Mouse (Mus musculus) heart, postnatal 36 days (tissue): ENCODE results near the gene Psat1. TPM values are rescaled to one million over a fixed set of nuclear protein-coding genes. Genes with fewer than 3 reads are reported as not detected.

Experiments
- DNase-seq, 2 experiments: peaks; one replicate each; pipeline ENCODE4 v3.0.0; 2021 to 2022
- intact Hi-C: fragments of 180-260 bp; cut with DNase I; formaldehyde crosslinking; loops from one replicate; pipeline ENCODE4 v1.15.1; 2025
- total RNA-seq, 2 experiments: library from RNA; stranded (reverse); gene quantifications; 2 replicates each; pipeline ENCODE4 v1.2.3; 2021

Gene Psat1
- total RNA-seq = 1 to 10 TPM; 4.2 to 6.2 TPM

DNA sequence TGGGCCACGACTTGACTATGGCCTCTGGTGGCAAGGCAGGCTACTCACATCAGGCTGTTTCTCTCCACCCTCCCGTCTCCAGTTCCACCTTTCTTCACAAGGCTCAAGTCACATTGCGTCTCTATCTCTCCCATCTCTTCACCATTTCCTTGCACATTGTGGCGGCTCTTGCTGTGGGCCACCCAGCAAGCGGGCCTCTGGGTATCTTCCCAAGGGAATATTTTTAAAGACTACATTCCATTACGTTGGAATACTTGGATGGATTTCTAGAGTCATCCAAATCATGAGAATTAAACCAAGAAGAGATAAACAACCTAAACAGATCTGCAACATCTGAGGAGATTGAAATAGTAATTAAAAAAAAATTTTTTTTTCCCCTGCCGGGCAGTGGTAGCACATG lies at the start of gene Psat1:
Psat1 (minus strand) TSS at position 101 of the 400 bp plus-strand sequence.
- intact Hi-C loops = no loop called here
- no peak for DNase-seq

DNA sequence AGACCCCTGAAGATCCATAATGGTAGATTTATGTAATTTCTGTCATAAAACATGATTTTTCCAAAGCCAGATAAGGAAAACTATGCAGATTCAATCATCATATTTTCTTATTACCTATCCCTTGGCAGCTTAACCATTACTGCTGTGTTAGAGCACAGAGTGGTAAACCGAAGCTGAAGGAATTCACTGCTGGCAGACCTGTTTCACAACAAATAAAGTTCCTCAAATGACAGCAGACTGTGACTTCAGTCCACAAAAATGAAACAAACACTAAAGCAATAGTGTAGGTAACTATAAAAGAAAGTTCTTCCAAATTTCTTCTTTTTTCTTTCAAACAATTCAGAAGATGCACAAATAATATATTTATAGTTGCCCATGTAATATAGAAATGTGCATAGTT lies 43.0 kb upstream of the Psat1 start:
- intact Hi-C loops = no loop called here
- no peak for DNase-seq

DNA sequence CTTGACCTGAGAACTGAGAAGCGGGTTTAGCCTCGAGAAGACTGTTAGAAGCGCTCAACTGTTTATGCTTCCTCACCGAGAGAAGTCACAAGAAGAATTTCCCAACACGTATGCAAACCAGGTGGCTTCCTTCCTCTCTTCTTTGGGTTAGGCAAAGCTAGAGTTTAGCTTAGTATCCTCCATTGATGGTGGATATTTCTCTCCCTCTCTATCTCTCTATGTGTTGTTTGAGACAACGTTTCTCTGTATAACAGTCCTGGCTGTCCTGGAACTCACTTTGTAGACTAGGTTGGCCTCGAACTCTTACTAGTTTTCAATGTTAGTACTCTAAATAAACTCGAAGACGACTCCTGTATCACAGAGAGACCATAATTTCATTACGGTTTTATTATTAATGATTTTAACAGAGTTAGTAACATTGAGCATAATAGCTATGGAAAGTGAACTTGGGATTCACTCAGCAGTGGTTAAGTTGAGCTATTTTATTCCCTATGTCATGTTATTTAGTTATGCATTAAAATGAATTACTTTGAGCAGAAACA lies 38.1 kb upstream of the Psat1 start:
- DNase-seq = no peak
- intact Hi-C loops = no loop called here

DNA sequence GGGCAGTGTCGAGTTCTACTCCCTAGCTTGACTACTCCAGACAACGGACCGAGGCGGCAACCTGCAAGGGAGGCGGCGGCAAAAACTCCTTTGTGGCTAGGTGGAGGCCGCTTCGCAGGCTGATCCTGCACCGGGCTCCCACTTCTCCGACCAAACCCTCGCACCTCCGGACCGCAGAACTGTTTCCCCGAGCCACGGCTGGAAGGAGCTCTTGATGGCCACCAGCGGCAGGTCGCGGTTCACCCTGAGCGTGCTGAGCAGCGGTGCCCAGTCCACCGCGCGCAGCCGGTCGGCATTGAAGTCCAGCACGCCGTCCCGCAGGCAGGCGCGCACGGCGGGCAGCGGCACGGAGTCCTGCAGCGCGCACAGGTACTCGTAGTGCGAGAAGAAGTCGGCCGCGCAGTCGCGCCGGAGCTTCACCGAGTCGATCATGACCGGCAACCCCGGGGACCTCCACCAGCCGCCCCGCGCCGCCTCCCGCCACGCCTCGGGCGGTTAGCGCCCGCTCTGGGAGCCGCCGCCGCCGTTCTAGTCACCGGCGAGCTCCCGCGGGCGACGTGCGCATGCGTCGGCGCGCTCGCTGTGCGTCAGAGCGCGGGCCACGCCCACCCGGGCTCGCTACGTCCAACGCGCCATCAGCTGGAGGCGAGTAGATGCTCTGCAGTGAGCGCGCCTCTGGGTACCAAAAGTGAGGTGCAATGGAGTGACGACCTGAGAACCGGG lies 37.5 kb upstream of the Psat1 start, which contains the start of gene Cep78:
Cep78 (minus strand) TSS at position 541 of the 723 bp plus-strand sequence.
- intact Hi-C loops = loop anchor here (5.0 kb wide), 3 partner anchors 57 to 2002 kb away; no protein-coding TSS in a partner anchor
- peak; percentile 92 to 93 for DNase-seq

DNA sequence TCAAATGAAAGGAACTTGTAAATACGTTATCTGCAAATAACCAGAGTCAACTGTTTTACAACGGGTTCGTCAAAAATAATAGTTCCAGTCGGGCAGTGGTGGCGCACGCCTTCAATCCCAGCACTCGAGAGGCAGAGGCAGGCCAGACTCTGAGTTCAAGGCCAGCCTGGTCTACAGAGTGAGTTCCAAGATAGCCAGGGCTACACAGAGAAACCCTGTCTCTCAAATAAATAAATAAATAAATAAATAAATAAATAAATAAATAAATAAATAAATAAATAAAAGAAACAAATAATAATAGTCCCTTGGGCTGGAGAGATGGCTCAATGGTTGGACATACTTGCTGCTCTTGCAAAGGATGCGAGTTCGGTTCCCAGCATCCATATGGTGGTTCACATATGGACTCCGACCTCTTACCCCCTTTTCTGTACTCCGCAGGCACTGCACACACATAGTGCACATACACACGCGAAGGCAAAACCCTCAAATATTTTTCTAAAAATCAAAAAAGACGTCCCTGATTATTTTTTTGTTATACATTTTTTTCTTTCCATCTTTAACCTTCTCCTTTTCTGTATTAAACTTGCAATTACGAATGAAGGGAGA lies 36.7 kb upstream of the Psat1 start:
- no peak for DNase-seq
- intact Hi-C loops = loop anchor here (5.0 kb wide), 3 partner anchors 57 to 2002 kb away; no protein-coding TSS in a partner anchor

DNA sequence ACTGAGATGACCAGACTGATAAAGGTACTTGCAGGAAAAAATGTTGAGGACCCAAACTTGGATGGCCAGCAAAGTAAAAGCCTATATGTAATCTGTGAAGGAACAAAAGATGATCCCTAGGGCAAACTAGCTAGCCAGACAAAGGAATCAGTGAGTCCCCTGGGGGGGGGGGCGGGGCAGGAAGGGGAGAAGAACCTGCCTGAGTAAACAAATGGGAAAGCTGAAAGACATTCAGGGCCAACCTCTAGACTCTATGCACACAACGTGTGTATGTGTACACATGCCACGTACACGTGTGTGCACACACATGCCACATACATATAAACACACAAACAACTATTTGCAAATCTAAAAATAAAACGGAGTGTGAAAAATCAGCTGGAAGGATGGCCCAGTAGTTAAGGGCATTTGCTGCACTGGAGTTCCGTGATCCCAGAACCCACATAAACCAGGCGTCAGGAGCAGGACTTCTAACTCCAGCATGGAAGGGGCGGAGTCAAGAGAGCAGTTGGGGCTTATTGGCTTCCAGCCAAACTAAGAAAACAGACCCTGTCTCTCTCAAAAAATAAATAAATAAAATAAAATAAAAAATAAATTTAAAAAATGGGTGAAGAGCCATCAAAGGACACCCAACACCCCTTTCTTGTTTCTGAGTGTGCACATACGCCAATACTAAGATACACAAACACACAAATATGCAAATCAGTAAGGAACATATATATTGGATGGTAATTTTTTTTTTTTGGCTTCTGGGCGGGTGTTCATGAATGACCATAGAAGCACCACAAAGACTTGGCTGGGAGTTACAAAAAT lies 36.0 kb upstream of the Psat1 start:
- intact Hi-C loops = loop anchor here (5.0 kb wide), 3 partner anchors 56 to 2001 kb away; no protein-coding TSS in a partner anchor

DNA sequence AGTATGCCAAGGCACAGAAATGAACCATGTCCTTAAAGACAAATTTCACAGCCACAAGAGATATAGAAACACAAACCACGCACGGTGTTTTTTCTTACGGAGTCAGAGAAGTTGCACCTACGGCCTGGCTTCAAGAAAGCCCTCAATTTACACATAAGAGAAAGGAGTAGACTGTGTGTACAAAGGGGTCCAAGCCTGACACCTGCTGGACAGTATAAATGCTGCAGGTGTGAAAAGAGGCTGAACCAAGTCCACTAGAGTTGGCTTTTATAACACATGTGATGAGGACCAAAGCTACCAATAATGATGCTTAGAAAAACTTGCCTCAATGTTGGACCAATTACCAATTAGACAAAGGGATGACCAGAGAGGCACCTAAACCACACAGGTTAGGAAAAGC lies 34.7 kb upstream of the Psat1 start:
- DNase-seq = peak; percentile 28 to 52

More for the DNA sequence above, 36.0 kb upstream of the Psat1 start:
- no peak for DNase-seq

DNA sequence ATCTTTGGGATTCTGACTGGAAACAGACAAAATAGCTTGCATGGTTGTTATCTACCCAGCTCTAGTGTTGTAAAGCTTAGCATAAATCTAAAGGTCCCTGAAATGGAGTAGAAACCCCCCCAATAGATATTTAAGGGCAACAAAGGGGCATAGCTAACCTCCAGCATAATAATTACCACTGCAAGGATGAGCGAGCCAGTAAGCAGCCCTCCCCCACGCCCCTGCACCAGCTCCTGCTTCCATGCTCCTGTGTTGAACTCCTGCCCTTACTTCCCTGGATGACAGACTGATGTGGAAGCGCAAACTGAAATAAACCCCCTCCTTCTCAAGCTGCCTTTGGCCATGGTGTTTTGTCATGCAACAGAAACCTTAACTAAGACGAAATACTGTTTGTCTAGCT lies 26.2 kb upstream of the Psat1 start:
- intact Hi-C loops = no loop called here
- DNase-seq = no peak

More for the DNA sequence above, 34.7 kb upstream of the Psat1 start:
- intact Hi-C loops = loop anchor here (5.0 kb wide), 3 partner anchors 55 to 2000 kb away; no protein-coding TSS in a partner anchor

DNA sequence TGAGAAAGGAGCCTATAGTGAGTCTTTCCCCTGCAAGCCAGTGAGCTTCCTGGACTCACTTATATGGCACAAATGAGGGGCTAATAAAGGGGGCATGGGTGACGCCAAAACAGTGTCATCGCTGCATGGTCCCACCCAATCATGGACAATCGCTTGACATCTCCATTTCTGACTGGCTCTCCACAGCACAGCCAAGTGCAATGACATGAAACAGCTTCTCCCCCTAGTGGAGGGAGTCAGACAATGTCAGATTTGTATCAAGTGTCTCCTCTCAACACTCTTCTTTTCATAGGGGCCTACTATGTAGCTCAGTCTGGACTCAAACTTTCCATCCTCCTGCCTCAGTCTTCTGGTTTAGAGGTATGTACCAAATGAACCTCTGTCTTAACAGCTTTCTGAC lies 17.9 kb upstream of the Psat1 start:
- DNase-seq = peak; percentile 12 to 23
- intact Hi-C loops = loop anchor here (1.0 to 10.0 kb wide), 2 partner anchors 98 to 160 kb away; no protein-coding TSS in a partner anchor

DNA sequence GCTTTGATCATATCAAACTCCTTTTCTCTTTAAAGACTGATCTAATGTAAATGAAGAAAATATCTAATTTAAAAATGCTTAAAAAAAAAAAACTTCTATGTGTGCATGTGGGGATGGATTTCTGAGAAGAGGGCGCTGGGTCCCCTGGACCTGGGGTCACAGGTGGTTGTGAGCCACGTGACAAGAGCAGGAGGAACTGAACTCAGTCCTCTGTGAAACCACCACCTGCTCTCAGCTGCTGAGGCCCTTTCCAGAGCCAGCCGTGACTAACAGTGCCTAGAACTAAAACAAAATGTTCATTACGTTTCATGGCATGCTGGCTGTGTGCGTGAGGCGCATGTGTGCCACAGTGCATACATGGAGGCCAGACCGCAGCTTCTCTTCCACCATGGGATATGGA lies 17.4 kb upstream of the Psat1 start:
- intact Hi-C loops = loop anchor here (5.0 to 10.0 kb wide), 2 partner anchors 42 to 160 kb away; no protein-coding TSS in a partner anchor
- DNase-seq = no peak

DNA sequence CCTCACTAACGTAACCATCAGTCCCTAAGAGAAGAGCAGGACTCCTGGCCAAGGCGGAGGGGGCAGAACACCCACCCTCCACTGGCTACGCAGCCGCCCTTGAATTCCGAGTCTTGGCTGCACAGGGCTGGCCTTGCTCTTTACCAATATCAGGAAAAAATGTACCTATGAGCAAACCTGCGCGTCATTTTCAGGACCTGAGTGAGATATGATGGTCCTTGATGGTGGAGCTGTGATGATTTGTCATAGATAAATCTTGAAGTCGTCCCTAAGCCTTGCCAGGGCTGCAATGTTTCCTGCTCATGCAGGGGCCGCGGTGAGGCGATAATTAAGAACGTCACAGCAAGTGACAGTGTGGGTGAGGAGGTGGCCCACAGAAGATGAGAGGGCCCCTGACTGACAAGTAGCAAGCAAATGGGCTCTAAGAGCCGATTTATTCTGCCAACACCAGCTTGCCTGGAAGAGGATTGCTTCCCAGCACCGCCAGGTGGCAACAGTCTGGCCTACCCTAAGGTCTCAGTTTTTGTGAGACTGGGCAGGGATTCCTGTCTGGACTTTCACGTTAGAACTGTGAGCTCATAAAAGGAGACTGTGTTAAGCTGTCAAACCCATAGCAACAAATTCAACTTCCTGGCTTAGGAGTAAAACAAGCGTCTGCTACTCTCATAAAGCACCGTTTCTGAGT lies 16.0 kb upstream of the Psat1 start:
- no peak for DNase-seq
- intact Hi-C loops = loop anchor here (5.0 to 10.0 kb wide), 2 partner anchors 41 to 158 kb away; no protein-coding TSS in a partner anchor

DNA sequence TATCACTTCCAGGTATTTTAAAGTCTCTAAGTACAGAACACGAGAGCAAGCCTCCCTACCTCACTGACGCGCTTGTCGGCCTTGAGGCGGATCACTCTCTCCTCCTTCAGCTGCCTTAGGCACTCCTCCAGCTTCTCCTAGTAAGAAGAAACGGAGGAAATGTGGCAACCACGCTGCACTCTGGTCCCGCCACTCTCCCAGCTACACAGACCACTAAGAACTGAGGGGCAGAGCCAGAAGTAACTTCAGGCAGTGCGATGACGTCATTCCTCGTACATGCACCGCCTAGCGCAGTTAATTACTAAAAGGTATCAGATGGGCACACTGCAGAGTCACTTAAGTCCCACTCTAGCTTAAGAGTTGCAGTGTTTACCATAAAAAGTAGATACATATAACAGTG lies 15.2 kb upstream of the Psat1 start:
- intact Hi-C loops = loop anchor here (5.0 to 10.0 kb wide), 2 partner anchors 40 to 158 kb away; no protein-coding TSS in a partner anchor
- no peak for DNase-seq

DNA sequence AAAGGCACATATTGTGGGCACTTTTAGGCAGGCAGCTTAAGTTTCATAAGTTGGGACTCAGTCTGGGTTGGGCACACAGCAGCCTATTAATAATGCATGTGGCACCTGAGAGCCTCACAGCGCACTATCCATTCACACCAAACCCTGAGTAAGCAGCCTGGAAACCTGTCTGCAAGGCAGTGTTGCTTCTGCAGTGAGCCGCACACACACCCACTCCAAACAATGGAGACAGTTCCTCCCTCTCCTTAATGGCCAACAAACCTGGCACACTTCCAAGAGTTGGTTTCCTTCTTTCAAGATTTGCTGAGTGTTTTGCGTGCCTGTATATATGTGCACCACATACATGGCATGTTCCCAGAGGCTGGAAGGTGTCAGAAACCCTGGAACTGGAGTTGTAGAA lies 3.1 kb upstream of the Psat1 start:
- no peak for DNase-seq
- intact Hi-C loops = no loop called here

DNA sequence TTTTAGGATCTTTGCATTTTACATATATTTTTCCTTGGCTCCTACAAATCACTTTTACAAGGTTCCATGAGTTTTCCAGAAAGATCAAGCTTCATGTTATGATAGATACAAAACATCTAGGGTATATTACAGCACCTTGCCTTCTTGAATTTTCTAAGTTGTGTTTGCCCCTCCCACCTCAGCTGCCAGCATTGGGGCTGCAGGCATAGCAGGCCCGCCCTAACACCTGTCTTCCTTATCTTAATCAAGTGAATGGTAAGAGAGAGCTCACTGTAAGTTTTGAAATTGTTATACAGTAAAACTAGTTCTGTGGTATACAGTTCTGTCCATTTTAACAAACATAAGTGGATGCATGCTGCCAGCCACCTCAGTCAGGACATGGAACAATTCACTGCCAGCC lies 1.7 kb upstream of the Psat1 start:
- intact Hi-C loops = no loop called here
- no peak for DNase-seq

DNA sequence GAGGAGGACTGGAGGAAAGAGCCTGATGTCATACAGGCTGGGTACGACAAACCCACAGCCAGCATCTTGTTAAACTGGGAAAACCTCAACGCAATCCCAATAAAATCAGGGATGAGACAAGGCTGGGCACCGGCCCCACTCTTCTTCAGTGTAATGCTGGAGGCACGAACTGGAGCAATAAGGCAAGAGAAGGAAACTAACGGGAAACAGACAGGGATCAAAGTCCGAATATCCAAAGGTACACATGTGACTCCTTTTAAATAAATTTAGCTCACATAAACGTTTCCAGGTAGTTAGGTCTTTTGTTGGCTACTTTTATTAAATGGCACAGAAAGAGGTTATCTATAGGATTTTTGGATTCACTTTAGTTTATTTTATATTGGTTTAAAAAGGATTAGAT lies 1.3 kb upstream of the Psat1 start:
- intact Hi-C loops = no loop called here
- no peak for DNase-seq

DNA sequence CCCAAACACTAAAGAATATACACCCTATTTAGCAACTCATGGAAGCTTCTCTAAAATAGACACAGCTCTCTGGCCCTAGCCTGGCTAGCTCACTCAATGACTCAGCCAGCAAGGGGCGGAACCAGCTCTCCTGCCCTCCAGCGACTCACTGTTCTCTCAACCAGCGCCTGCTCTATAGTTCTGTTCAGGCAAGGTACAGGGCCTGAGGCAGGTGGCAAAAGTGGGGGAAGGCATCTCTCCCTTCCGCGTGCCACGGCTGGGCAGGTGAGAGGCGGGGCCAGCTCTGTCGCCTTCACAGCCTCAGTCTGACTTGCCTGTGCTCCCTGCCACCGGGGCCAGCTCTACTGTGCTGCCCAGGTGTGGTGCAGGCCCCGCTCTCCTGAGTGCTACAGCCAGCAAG lies 474 bp downstream of the Psat1 start:
- DNase-seq = no peak
- intact Hi-C loops = no loop called here

DNA sequence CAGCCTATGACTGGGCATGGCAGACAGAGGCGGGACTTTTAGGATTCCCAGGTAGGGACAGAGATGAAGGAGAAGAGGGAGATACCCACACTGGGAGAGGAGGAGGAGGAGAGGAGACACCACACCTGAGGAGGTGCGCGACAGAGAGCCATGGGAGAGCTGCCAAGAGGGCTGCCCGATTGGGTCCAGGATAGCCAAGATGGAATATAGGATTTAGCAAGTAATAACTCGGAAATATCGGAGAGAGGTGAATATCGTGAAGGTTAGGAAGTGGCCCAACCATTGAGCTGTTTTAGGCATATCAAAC lies 4.1 kb downstream of the Psat1 start:
- intact Hi-C loops = no loop called here

DNA sequence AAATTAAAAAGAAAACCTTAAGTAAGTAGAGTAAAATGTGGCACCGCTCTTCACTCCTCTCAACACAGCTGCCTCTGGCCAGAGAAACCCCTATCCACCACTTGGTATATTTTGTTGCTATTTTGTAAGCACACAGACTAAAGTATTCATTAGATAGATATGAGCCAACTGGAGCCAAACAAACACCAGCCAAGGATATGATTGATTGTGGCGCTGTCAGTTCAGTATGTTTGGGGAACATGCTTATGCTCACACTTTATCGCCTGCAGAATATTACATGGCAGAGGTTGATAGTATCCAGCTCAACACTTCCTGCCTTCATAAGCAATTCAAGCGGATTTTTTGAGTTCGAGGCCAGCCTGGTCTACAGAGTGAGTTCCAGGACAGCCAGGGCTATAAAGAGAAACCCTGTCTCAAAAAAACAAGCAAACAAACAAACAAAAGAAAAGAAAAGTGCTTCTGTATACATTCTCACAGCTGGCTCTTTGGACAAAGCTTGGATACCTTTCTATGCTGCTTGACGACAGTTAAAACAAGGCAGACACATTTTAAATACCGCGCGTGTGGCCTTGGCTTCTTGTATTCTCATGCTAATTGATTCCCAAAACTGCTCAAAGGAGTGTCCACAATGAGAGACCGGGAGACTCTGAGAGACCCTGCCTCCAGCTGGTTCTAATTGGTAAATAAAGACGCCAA lies 4.6 kb downstream of the Psat1 start:
- intact Hi-C loops = no loop called here
- DNase-seq = no peak

More for the DNA sequence above, 4.1 kb downstream of the Psat1 start:
- no peak for DNase-seq

DNA sequence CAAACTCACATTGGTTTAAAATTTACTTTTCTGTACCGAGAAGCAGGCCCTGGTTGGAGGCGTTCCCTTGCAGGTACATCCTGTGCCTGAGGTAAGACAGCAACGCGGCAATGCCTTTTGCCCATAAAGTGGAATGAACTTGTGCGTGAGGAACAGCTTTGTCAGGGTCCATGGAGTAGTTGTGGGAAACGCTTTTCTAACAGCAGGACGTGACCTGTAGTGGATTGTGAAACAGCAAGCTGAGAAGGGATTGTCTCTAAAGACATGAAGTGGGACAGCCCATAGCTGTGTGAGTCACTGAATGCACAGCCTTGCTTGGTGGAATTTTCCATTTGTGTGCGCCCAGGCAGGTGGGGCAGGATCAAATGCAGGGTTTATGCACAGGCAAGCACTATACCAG lies 5.7 kb downstream of the Psat1 start:
- intact Hi-C loops = no loop called here
- DNase-seq = no peak

DNA sequence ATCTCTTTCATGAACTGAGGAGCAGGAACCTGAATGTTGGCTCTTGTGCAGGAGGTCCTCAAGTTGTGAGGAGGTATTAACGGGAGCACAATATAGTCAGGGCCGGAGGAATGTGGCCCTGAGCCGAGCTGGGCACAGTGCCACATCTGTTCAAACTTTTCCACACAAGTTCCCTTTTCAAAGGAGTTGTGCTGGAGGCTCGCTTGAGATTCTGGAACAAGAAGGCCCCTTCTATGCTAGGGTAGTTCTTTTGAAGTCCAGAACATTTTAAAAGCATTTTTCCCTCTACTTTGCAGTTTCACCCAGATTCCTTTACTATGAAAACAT lies 21.5 kb downstream of the Psat1 start:
- intact Hi-C loops = loop anchor here (5.0 kb wide), 1 partner anchor 57 kb away; the partner anchor contains the start of gene Cep78
- peak; percentile 68 to 83 for DNase-seq
